Comparison of ENCODE assay signal across 21 mouse cellular contexts in genomic region chr14:13651039-13651438, GRCm38 (mm10). TPM values are rescaled to one million over a fixed set of nuclear protein-coding genes. Genes with fewer than 3 reads are reported as not detected.
DNase-seq lines count a peak whose midpoint lies in the region; ATAC-seq lines count a peak whose summit lies in the region.
"Had no signal": no experiment of that assay in that cellular context is flagged by ENCODE, and none has a peak within 500 bp of the region (broad histone marks: within the 10 kb centered on the region; RNA-seq: fewer than 3 reads in every experiment).

No protein-coding gene starts in this region.

- peak; percentile 72 for ATAC-seq in forebrain, embryonic 11.5 days (replicated peaks; ENCODE audit: low FRiP score)
- ATAC-seq in forebrain, embryonic 15.5 days (replicated peaks), result 0 out of 2 replicates have a peak, but pooled peaks have one; percentile 20

- no peak overlapping the region for H3K27ac ChIP-seq in forebrain, embryonic 11.5 days (ENCODE audit: low read depth, low read length)
- H3K27ac ChIP-seq in forebrain, embryonic 10.5 days, result no peak overlapping the region
- H3K27ac ChIP-seq in forebrain, embryonic 15.5 days (replicated peaks), result no peak overlapping the region
- H3K27ac ChIP-seq: embryonic facial prominence, embryonic 13.5 days; heart, embryonic 15.5 days; liver, embryonic 15.5 days had no signal

- no peak overlapping the region for H3K9ac ChIP-seq in forebrain, embryonic 11.5 days (ENCODE audit: low read length)
- H3K9ac ChIP-seq in forebrain, embryonic 15.5 days (replicated peaks), result no peak overlapping the region
- H3K9ac ChIP-seq: embryonic facial prominence, embryonic 13.5 days; heart, embryonic 15.5 days; liver, embryonic 15.5 days had no signal

- no peak overlapping the region for H3K4me2 ChIP-seq in forebrain, embryonic 11.5 days (ENCODE audit: low read depth, low read length, severe bottlenecking)
- H3K4me2 ChIP-seq in forebrain, embryonic 15.5 days (replicated peaks), result no peak overlapping the region
- H3K4me2 ChIP-seq: embryonic facial prominence, embryonic 13.5 days; heart, embryonic 15.5 days; liver, embryonic 15.5 days had no signal

- DNase-seq in forebrain, embryonic 11.5 days (ENCODE audit: low spot score), result no peak
- no peak for DNase-seq in forebrain, embryonic 10.5 days (ENCODE audit: extremely low spot score, low spot score)
- DNase-seq in embryo, embryonic 10 days (ENCODE audit: low spot score), result peak; percentile 29
- peak; percentile 5 for DNase-seq in mesoderm, embryonic 11.5 days (ENCODE audit: low read depth, low spot score)
- DNase-seq in ovary, adult 18-20 months (ENCODE audit: low spot score), result no peak
- DNase-seq in left cerebral cortex, adult 11 months (ENCODE audit: low spot score), result no peak
- no peak for DNase-seq in gastrocnemius, postnatal 10 days
- DNase-seq: adrenal gland, postnatal 25 days; B cell, adult 2 months; kidney, postnatal 10 days; left cerebral cortex, postnatal 4 days; lung, postnatal 14 days; thymus, adult 18-20 months had no signal

- H3K4me3 ChIP-seq in forebrain, embryonic 11.5 days (ENCODE audit: low read depth, low read length), result no peak overlapping the region
- no peak overlapping the region for H3K4me3 ChIP-seq in forebrain, embryonic 10.5 days
- no peak overlapping the region for H3K4me3 ChIP-seq in forebrain, embryonic 15.5 days
- H3K4me3 ChIP-seq: embryonic facial prominence, embryonic 13.5 days; heart, embryonic 15.5 days; liver, embryonic 15.5 days had no signal

- H3K9me3 ChIP-seq in forebrain, embryonic 11.5 days (ENCODE audit: control insufficient read depth, low read length), result no peaks in the 10 kb centered on the region
- no peaks in the 10 kb centered on the region for H3K9me3 ChIP-seq in forebrain, embryonic 10.5 days
- H3K9me3 ChIP-seq in forebrain, embryonic 15.5 days, result no peaks in the 10 kb centered on the region
- H3K9me3 ChIP-seq: embryonic facial prominence, embryonic 13.5 days; heart, embryonic 15.5 days; liver, embryonic 15.5 days had no signal

- H3K27me3 ChIP-seq in forebrain, embryonic 11.5 days (ENCODE audit: control insufficient read depth, insufficient read depth, low read length), result no peaks in the 10 kb centered on the region
- H3K27me3 ChIP-seq in forebrain, embryonic 10.5 days (ENCODE audit: poor library complexity, severe bottlenecking), result no peaks in the 10 kb centered on the region
- no peaks in the 10 kb centered on the region for H3K27me3 ChIP-seq in forebrain, embryonic 15.5 days
- H3K27me3 ChIP-seq: embryonic facial prominence, embryonic 13.5 days; heart, embryonic 15.5 days; liver, embryonic 15.5 days had no signal

- H3K36me3 ChIP-seq in forebrain, embryonic 11.5 days (ENCODE audit: control insufficient read depth, insufficient read depth, low read length), result no peaks in the 10 kb centered on the region
- H3K36me3 ChIP-seq in forebrain, embryonic 10.5 days (replicated peaks), result no peaks in the 10 kb centered on the region
- no peaks in the 10 kb centered on the region for H3K36me3 ChIP-seq in forebrain, embryonic 15.5 days
- H3K36me3 ChIP-seq: embryonic facial prominence, embryonic 13.5 days; heart, embryonic 15.5 days; liver, embryonic 15.5 days had no signal

- WGBS in forebrain, embryonic 11.5 days, result 85% methylated on average over 1 of the region's 1 CpGs
- WGBS in forebrain, embryonic 10.5 days, result 61% methylated on average over 1 of the region's 1 CpGs
- 78% methylated on average over 1 of the region's 1 CpGs for WGBS in forebrain, embryonic 15.5 days

- H3K4me1 ChIP-seq in forebrain, embryonic 11.5 days (replicated peaks; ENCODE audit: control insufficient read depth, insufficient read depth, low read length), result no peaks in the 10 kb centered on the region
- H3K4me1 ChIP-seq in forebrain, embryonic 10.5 days, result peaks cover 11% of the 10 kb centered on the region
- H3K4me1 ChIP-seq in forebrain, embryonic 15.5 days, result peaks cover 18% of the 10 kb centered on the region
- H3K4me1 ChIP-seq: heart, embryonic 15.5 days; liver, embryonic 15.5 days had no signal

RNA-seq across cellular contexts. Expression of gene Sntn, which starts 19.6 kb away (rescaled TPM):
- polyA plus RNA-seq in forebrain, embryonic 11.5 days (2014; fragmentation: Nextera tagmentation; extraction: Ambion mirVana), result not detected in 2 replicates
- polyA plus RNA-seq in forebrain, embryonic 10.5 days (2016; fragmentation: Nextera tagmentation; extraction: Ambion mirVana), result not detected in 2 replicates
- not detected in 2 replicates for polyA plus RNA-seq in forebrain, embryonic 15.5 days (2015; fragmentation: Nextera tagmentation; extraction: Ambion mirVana)
- not detected for total RNA-seq in gastrocnemius, postnatal 10 days (2021)
- total RNA-seq: adrenal gland, postnatal 25 days; gastrocnemius, postnatal 4 days; left cerebral cortex, postnatal 4 days; monocyte, adult 5-6 weeks; neutrophil, adult 5-6 weeks had no signal
- polyA plus RNA-seq: embryonic facial prominence, embryonic 13.5 days; heart, embryonic 15.5 days; intestine, embryonic 14.5 days; liver, embryonic 15.5 days had no signal

Comparison
In these comparisons a context has a peak if more than half of its experiments do, and no peak if none do; other contexts are left out.
1. DNase-seq: peak in embryo, embryonic 10 days (single experiment) and mesoderm, embryonic 11.5 days (single experiment); none in forebrain, embryonic 11.5 days (single experiment), forebrain, embryonic 10.5 days (single experiment), ovary, adult 18-20 months (single experiment), left cerebral cortex, adult 11 months (single experiment) and gastrocnemius, postnatal 10 days (single experiment).